Mouse (Mus musculus): Measurements from ENCODE around the gene Ubald1.

Ubald1 gene

GRCm38 (mm10) chr16:4898881-4899280 lies 18.8 kb upstream of the Ubald1 start:
- no peak for DNase-seq

- DNase-seq = no peak
Measured at GRCm38 (mm10) chr16:4897146-4897730, 17.1 kb upstream of the Ubald1 start.

GRCm38 (mm10) chr16:4896249-4897027 lies 16.3 kb upstream of the Ubald1 start:
- DNase-seq = peak; percentile 74 to 92

- peak in 1 of 2 experiments; percentile 30 for DNase-seq
Measured at GRCm38 (mm10) chr16:4894201-4894908, 14.2 kb upstream of the Ubald1 start.

- no peak for DNase-seq
Measured at GRCm38 (mm10) chr16:4892171-4892570, 12.1 kb upstream of the Ubald1 start.

GRCm38 (mm10) chr16:4890201-4890709 lies 10.1 kb upstream of the Ubald1 start:
- no peak for DNase-seq

GRCm38 (mm10) chr16:4886690-4887020 lies 6.5 kb upstream of the Ubald1 start:
- DNase-seq = no peak

GRCm38 (mm10) chr16:4885760-4886689 lies 5.9 kb upstream of the Ubald1 start, which contains the start of gene Mgrn1:
Mgrn1 (plus strand) TSS chr16:4886249.
- DNase-seq = peak; percentile 95

GRCm38 (mm10) chr16:4884930-4885329 lies 4.8 kb upstream of the Ubald1 start:
- DNase-seq = no peak

- DNase-seq = peak; percentile 74 to 79
Measured at GRCm38 (mm10) chr16:4881400-4882351, 1.6 kb upstream of the Ubald1 start.

- DNase-seq = peak; percentile 91 to 93
Measured at GRCm38 (mm10) chr16:4879708-4880124, 399 bp downstream of the Ubald1 start.

GRCm38 (mm10) chr16:4879101-4879707 lies 911 bp downstream of the Ubald1 start:
- DNase-seq = peak in 1 of 2 experiments; percentile 72

GRCm38 (mm10) chr16:4878192-4878885 lies 1.8 kb downstream of the Ubald1 start:
- peak in 1 of 2 experiments; percentile 61 for DNase-seq

GRCm38 (mm10) chr16:4877701-4878100 lies 2.4 kb downstream of the Ubald1 start:
- DNase-seq = no peak

- DNase-seq = no peak
Measured at GRCm38 (mm10) chr16:4877195-4877594, 2.9 kb downstream of the Ubald1 start.

- peak; percentile 85 to 94 for DNase-seq
Measured at GRCm38 (mm10) chr16:4876033-4876680, 4.0 kb downstream of the Ubald1 start.

GRCm38 (mm10) chr16:4875198-4876032 lies 4.7 kb downstream of the Ubald1 start:
- no peak for DNase-seq

- no peak for DNase-seq
Measured at GRCm38 (mm10) chr16:4871926-4872325, 8.2 kb downstream of the Ubald1 start.

GRCm38 (mm10) chr16:4870490-4870889 lies 9.6 kb downstream of the Ubald1 start:
- no peak for DNase-seq

Measured in kidney, postnatal 36 days (tissue).